Mouse (Mus musculus) heart, embryonic 16.5 days (tissue): Measurements from ENCODE around the gene Esp22. TPM values are rescaled to one million over a fixed set of nuclear protein-coding genes. Genes with fewer than 3 reads are reported as not detected.
"Not testable (repeated sequence)": the region's sequence is repeated elsewhere in the genome, so short reads cannot be mapped to it uniquely, and the experiment has no call there.

Experiments
- ATAC-seq: fragments of 200-750 bp; cut with Nextera tagmentation; replicated peaks from 2 replicates; pipeline ENCODE4 v1.8.0; 2017; ENCODE audit warnings: moderate number of reproducible peaks; ENCODE audit not compliant: insufficient read depth, low FRiP score; ENCODE audit errors: extremely low read depth
- H3K27ac ChIP-seq: fragments of 300-500 bp; sonication (generic); 2 replicates; pipeline ENCODE4 v1.5.1; 2014; ENCODE audit warnings: mild to moderate bottlenecking, low read length, control low read depth, moderate library complexity
- H3K27me3 ChIP-seq: fragments of 300-500 bp; sonication (generic); 2 replicates; pipeline ENCODE4 v1.6.1; 2014; ENCODE audit warnings: low read length, mixed read lengths; ENCODE audit not compliant: control insufficient read depth, insufficient read depth
- H3K36me3 ChIP-seq: fragments of 300-500 bp; sonication (generic); 2 replicates; pipeline ENCODE4 v1.6.1; 2014; ENCODE audit not compliant: control insufficient read depth, insufficient read depth
- H3K4me1 ChIP-seq: fragments of 300-500 bp; sonication (generic); 2 replicates; pipeline ENCODE4 v1.6.1; 2014; ENCODE audit warnings: low read length, mixed read lengths; ENCODE audit not compliant: control insufficient read depth, insufficient read depth
- H3K4me2 ChIP-seq: fragments of 300-500 bp; sonication (generic); 2 replicates; pipeline ENCODE4 v1.6.1; 2014; ENCODE audit warnings: low read depth, mild to moderate bottlenecking, control low read depth, low read length
- H3K4me3 ChIP-seq: fragments of 300-500 bp; sonication (generic); 2 replicates; pipeline ENCODE4 v1.5.1; 2014; ENCODE audit warnings: mild to moderate bottlenecking, control low read depth, low read length
- H3K9ac ChIP-seq: fragments of 300-500 bp; sonication (generic); 2 replicates; pipeline ENCODE4 v1.6.1; 2014; ENCODE audit warnings: low read length, control low read depth
- H3K9me3 ChIP-seq: fragments of 300-500 bp; sonication (generic); replicated peaks from 2 replicates; pipeline ENCODE4 v1.6.1; 2016; ENCODE audit warnings: low read length; ENCODE audit not compliant: control insufficient read depth
- WGBS: fragments of 180-500 bp; shearing (Covaris S2); extraction: QIAGEN DNeasy Blood & Tissue Kit; methylation state at CpG from one replicate; pipeline ENCODE4 v1.1.7; 2014; 5-methylcytosine and 5-hydroxymethylcytosine counted together
- polyA plus RNA-seq: library from polyadenylated mRNA; unstranded; fragments of >200 nt; fragmentation: Nextera tagmentation; extraction: Ambion mirVana; gene quantifications from 2 replicates; pipeline ENCODE4 v1.2.1, GENCODE M21; 2015

The Esp22 gene
- not detected in 2 replicates for polyA plus RNA-seq

GRCm38 (mm10) chr17:39095034-39095433, at the start of gene Esp22:
TSS of gene Esp22 (plus strand) at chr17:39095334.
- H3K9me3 ChIP-seq = peaks cover 3% of the 10 kb centered on the region; the same call in 1 of the 2 replicates
- no peak within 1 kb of the TSS for H3K4me2 ChIP-seq
- H3K27me3 ChIP-seq = no peaks in the 10 kb centered on the region
- WGBS = 84% methylated on average over 1 of the region's 1 CpGs
- H3K27ac ChIP-seq = no peak within 1 kb of the TSS
- no peaks in the 10 kb centered on the region for H3K36me3 ChIP-seq
- no peak for ATAC-seq
- no peak within 1 kb of the TSS for H3K4me3 ChIP-seq
- no peak within 1 kb of the TSS for H3K9ac ChIP-seq
- H3K4me1 ChIP-seq = no peaks in the 10 kb centered on the region

GRCm38 (mm10) chr17:39063641-39064040, 31.5 kb upstream of the Esp22 start:
- Histone ChIP-seq H3K27me3 (no peaks in the 10 kb centered on the region), H3K27ac (no peak overlapping the region), H3K4me2 (no peak overlapping the region), H3K4me3 (no peak overlapping the region), H3K9me3 (peaks cover 7% of the 10 kb centered on the region), H3K4me1 (no peaks in the 10 kb centered on the region), H3K9ac (no peak overlapping the region), H3K36me3 (no peaks in the 10 kb centered on the region)
- no peak for ATAC-seq

GRCm38 (mm10) chr17:39076937-39077336, 18.2 kb upstream of the Esp22 start, which contains the start of gene Esp23:
TSS of gene Esp23 (minus strand) at chr17:39077037.
- no peak for ATAC-seq
- no peaks in the 10 kb centered on the region for H3K4me1 ChIP-seq

GRCm38 (mm10) chr17:39107126-39107525, 12.0 kb downstream of the Esp22 start:
- not testable (repeated sequence) for H3K4me3 ChIP-seq, ATAC-seq, H3K4me1 ChIP-seq, H3K4me2 ChIP-seq, H3K36me3 ChIP-seq, H3K27ac ChIP-seq, H3K9ac ChIP-seq, H3K27me3 ChIP-seq
- 67% methylated on average over 11 of the region's 11 CpGs for whole genome bisulfite sequencing
- H3K9me3 ChIP-seq = peaks cover 12% of the 10 kb centered on the region

More at GRCm38 (mm10) chr17:39076937-39077336, 18.2 kb upstream of the Esp22 start, which contains the start of gene Esp23:
- Histone ChIP-seq H3K9me3 (peaks cover 12% of the 10 kb centered on the region), H3K4me2 (no peak within 1 kb of the TSS), H3K36me3 (no peaks in the 10 kb centered on the region), H3K27me3 (no peaks in the 10 kb centered on the region), H3K4me3 (no peak within 1 kb of the TSS), H3K9ac (no peak within 1 kb of the TSS), H3K27ac (no peak within 1 kb of the TSS)
- WGBS = 39% methylated on average over 1 of the region's 1 CpGs

- not testable (repeated sequence) for H3K4me3 ChIP-seq, H3K36me3 ChIP-seq, ATAC-seq, H3K4me2 ChIP-seq, H3K9ac ChIP-seq, H3K4me1 ChIP-seq, H3K27me3 ChIP-seq, H3K27ac ChIP-seq
- 70% methylated on average over 12 of the region's 12 CpGs for WGBS
- peaks cover 11% of the 10 kb centered on the region for H3K9me3 ChIP-seq
Measured at GRCm38 (mm10) chr17:39129156-39129555, 34.0 kb downstream of the Esp22 start.

Other genes with a start within 250 kb of the Esp22 start
- not detected in 2 replicates for gene Esp24, start 58.6 kb upstream of the Esp22 start, polyA plus RNA-seq
- not detected in 2 replicates for gene Gm21903, start 52.0 kb upstream of the Esp22 start, polyA plus RNA-seq
- gene Esp23, start 18.3 kb upstream of the Esp22 start, polyA plus RNA-seq = not detected in 2 replicates